Mouse (Mus musculus) CH12.LX (cell line): ENCODE results near the gene Mb. TPM values are rescaled to one million over a fixed set of nuclear protein-coding genes. Genes with fewer than 3 reads are reported as not detected.

Experiments
- DNase-seq: peaks from one replicate; pipeline ENCODE4 v3.0.0-alpha.2; 2013; ENCODE audit errors: extremely low read depth
- H3K27ac ChIP-seq: 2 replicates; pipeline ENCODE4 v1.5.1; 2012; ENCODE audit warnings: low read depth, mild to moderate bottlenecking, control low read depth, moderate library complexity; ENCODE audit not compliant: insufficient read depth
- H3K27me3 ChIP-seq: replicated peaks from 2 replicates; pipeline ENCODE3; 2012; ENCODE audit warnings: inconsistent platforms
- H3K36me3 ChIP-seq, 2 experiments: replicated peaks in 1 of 2; 2 replicates each; pipeline versions ENCODE3 to v1.6.1; 2012; ENCODE audit warnings: inconsistent platforms in 1 of 2, low read length in 1 of 2, mild to moderate bottlenecking in 1 of 2, mixed read lengths in 1 of 2, moderate library complexity in 1 of 2; ENCODE audit not compliant: control insufficient read depth in 1 of 2, insufficient read depth in 1 of 2
- H3K4me1 ChIP-seq, 2 experiments: 2 replicates each; pipeline ENCODE4 v1.6.1; 2012; ENCODE audit warnings: inconsistent platforms in 1 of 2, moderate library complexity in 1 of 2; ENCODE audit not compliant: insufficient read depth in 2 of 2, control insufficient read depth in 1 of 2
- H3K4me2 ChIP-seq: 2 replicates; pipeline ENCODE4 v1.6.1; 2012; ENCODE audit warnings: low read depth, mild to moderate bottlenecking, control low read depth; ENCODE audit not compliant: poor library complexity, insufficient read depth, severe bottlenecking
- H3K4me3 ChIP-seq, 3 experiments: fragments of 150-350 bp in 1 of 3; sonication (generic) in 1 of 3; replicated peaks in 1 of 3; 2 replicates each; pipeline versions ENCODE3 to v1.5.1; 2011 to 2012; ENCODE audit warnings: low read depth in 2 of 3, low read length in 2 of 3, mild to moderate bottlenecking in 2 of 3, moderate library complexity in 2 of 3, control low read depth in 1 of 3, improper control_type of control experiment in 1 of 3, inconsistent platforms in 1 of 3, mixed read lengths in 1 of 3; ENCODE audit not compliant: poor library complexity in 1 of 3
- H3K79me2 ChIP-seq: replicated peaks from 2 replicates; pipeline ENCODE4 v1.6.1; 2012; ENCODE audit warnings: mild to moderate bottlenecking, moderate library complexity; ENCODE audit not compliant: control insufficient read depth, poor library complexity, insufficient read depth, severe bottlenecking; ENCODE audit errors: extremely low read depth
- H3K9ac ChIP-seq: 2 replicates; pipeline ENCODE4 v1.6.1; 2012; ENCODE audit warnings: low read depth, mild to moderate bottlenecking, control low read depth, moderate library complexity; ENCODE audit not compliant: insufficient read depth
- H3K9me3 ChIP-seq: replicated peaks from 2 replicates; pipeline ENCODE3; 2012; ENCODE audit warnings: low read length, inconsistent platforms, mixed read lengths
- BHLHE40 ChIP-seq: IDR thresholded peaks from 2 replicates; pipeline ENCODE4 v1.6.1; 2011; ENCODE audit warnings: mild to moderate bottlenecking, low read depth, low read length, improper control_type of control experiment
- E2F4 ChIP-seq: IDR thresholded peaks from 2 replicates; pipeline ENCODE4 v1.6.1; 2011; ENCODE audit warnings: low read depth, low read length, improper control_type of control experiment; ENCODE audit not compliant: insufficient replicate concordance
- ETS1 ChIP-seq: conservative IDR thresholded peaks from 2 replicates; pipeline ENCODE4 v1.6.1; 2012; ENCODE audit warnings: low read depth, mild to moderate bottlenecking, inconsistent platforms, low read length, improper control_type of control experiment, moderate library complexity
- HCFC1 ChIP-seq: IDR thresholded peaks from 2 replicates; pipeline ENCODE4 v1.6.1; 2012; ENCODE audit warnings: low read depth, mild to moderate bottlenecking, inconsistent platforms, low read length, improper control_type of control experiment
- IRF4 ChIP-seq: IDR thresholded peaks from 2 replicates; pipeline ENCODE4 v1.6.1; 2014; ENCODE audit warnings: low read depth, mild to moderate bottlenecking, inconsistent platforms, low read length, improper control_type of control experiment
- JUN ChIP-seq: IDR thresholded peaks from 2 replicates; pipeline ENCODE4 v1.6.1; 2011; ENCODE audit warnings: low read depth, mild to moderate bottlenecking, low read length, improper control_type of control experiment, moderate library complexity; ENCODE audit not compliant: insufficient read depth
- KAT2A ChIP-seq: IDR thresholded peaks from 2 replicates; pipeline ENCODE4 v1.6.1; 2012; ENCODE audit warnings: low read length, improper control_type of control experiment, inconsistent platforms; ENCODE audit not compliant: insufficient replicate concordance
- MAX ChIP-seq: IDR thresholded peaks from 2 replicates; pipeline ENCODE4 v1.6.1; 2011; ENCODE audit warnings: low read length, improper control_type of control experiment
- MAZ ChIP-seq: IDR thresholded peaks from 2 replicates; pipeline ENCODE4 v1.6.1; 2012; ENCODE audit warnings: low read depth, mild to moderate bottlenecking, inconsistent platforms, low read length, improper control_type of control experiment, moderate library complexity
- MEF2A ChIP-seq: IDR thresholded peaks from 2 replicates; pipeline ENCODE4 v1.6.1; 2014; ENCODE audit warnings: low read depth, mild to moderate bottlenecking, inconsistent platforms, low read length, improper control_type of control experiment, borderline replicate concordance
- NELFE ChIP-seq: IDR thresholded peaks from 2 replicates; pipeline ENCODE4 v1.6.1; 2011; ENCODE audit warnings: low read depth, low read length, improper control_type of control experiment
- PAX5 ChIP-seq: IDR thresholded peaks from 2 replicates; pipeline ENCODE4 v1.6.1; 2012; ENCODE audit warnings: low read length, inconsistent platforms, mixed read lengths
- POLR2A ChIP-seq: IDR thresholded peaks from 2 replicates; pipeline ENCODE4 v1.6.1; 2011; ENCODE audit warnings: low read depth, mild to moderate bottlenecking, improper control_type of control experiment, low read length
- SIN3A ChIP-seq: IDR thresholded peaks from 2 replicates; pipeline ENCODE4 v1.6.1; 2012; ENCODE audit warnings: low read length, improper control_type of control experiment, inconsistent platforms
- TBP ChIP-seq: conservative IDR thresholded peaks from 2 replicates; pipeline ENCODE4 v1.6.1; 2011; ENCODE audit warnings: low read depth, low read length, improper control_type of control experiment
- TCF12 ChIP-seq: IDR thresholded peaks from 2 replicates; pipeline ENCODE4 v1.6.1; 2014; ENCODE audit warnings: low read depth, mild to moderate bottlenecking, inconsistent platforms, low read length, improper control_type of control experiment
- USF1 ChIP-seq: IDR thresholded peaks from 2 replicates; pipeline ENCODE4 v1.6.1; 2014; ENCODE audit warnings: low read depth, mild to moderate bottlenecking, inconsistent platforms, low read length, improper control_type of control experiment
- ZMIZ1 ChIP-seq: IDR thresholded peaks from 2 replicates; pipeline ENCODE4 v1.6.1; 2012; ENCODE audit warnings: low read depth, mild to moderate bottlenecking, inconsistent platforms, low read length, improper control_type of control experiment
- ZNF384 ChIP-seq: IDR thresholded peaks from 2 replicates; pipeline ENCODE4 v1.6.1; 2012; ENCODE audit warnings: low read depth, low read length, improper control_type of control experiment, inconsistent platforms
- dilution Hi-C: fragments of 300-500 bp; cut with MboI; formaldehyde crosslinking; loops from 2 replicates; pipeline ENCODE4 v1.14.3; 2020; ENCODE audit warnings: low sequenced_read_pairs; ENCODE audit not compliant: extremely low pct_unique_long_range_greater_than_20kb, extremely low pct_ligation_motif_present
- in situ Hi-C: fragments of 300-500 bp; cut with MboI; formaldehyde crosslinking; loops from 3 replicates; pipeline ENCODE4 v1.14.3; 2019; ENCODE audit warnings: low sequenced_read_pairs, low pct_ligation_motif_present, low pct_unique_long_range_greater_than_20kb, mixed read lengths
- polyA plus RNA-seq: library from polyadenylated mRNA; unstranded; fragments of >175 nt; gene quantifications from 2 replicates; pipeline ENCODE4 v1.2.1, GENCODE M21; 2012; ENCODE audit warnings: low read depth; ENCODE audit not compliant: insufficient read length
- total RNA-seq, 2 experiments: library from RNA; depleted of rRNA; stranded (reverse); fragments of 300-350 nt in 1 of 2; fragments of >200 nt in 1 of 2; gene quantifications; 2 replicates each; pipeline ENCODE4 v1.2.3; 2012 to 2014

Mb gene
- total and polyA plus RNA-seq, 3 experiments = not detected

DNA sequence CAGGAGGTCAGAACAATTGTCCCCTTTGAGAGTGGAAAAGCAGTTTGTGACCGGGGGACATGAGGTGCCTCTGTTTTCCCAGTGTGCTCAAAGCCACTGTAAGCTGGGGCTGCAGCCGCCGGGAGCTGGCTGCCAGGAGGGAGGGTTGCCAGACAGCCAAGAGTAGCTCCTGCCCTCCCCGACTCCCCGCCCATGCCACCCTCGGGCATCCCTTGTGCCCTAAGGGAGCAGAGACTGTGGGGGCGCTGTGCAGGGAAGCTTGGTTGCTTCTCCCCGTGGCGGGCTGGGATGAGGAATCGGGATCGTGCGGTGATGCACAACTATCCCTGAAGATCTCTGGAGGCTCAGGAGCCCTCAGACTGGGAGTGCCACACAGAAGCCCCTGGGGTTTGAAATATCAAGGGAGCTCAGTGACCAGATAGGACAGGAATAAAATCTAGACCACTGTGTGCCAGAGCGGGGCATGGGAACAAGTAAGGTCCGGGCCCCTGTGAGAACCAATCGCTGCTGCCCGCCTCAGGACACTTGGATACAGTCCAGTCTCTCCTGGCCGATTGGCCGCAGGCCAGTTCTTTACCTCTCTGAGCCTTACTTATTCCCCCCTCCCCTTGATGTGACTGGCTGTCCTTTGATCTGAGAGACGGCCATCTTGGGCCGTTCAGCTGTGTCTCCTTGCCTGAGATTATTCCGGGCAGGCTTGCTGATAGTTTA lies 51.4 kb downstream of the Mb start:
- Histone ChIP-seq H3K9ac (no peak overlapping the region), H3K4me3 (no peak overlapping the region)
- in situ Hi-C loops = loop anchor here (25.0 kb wide), 1 partner anchor 363 kb away; no protein-coding TSS in a partner anchor

GRCm38 (mm10) chr15:76998048-76998447 lies 52.4 kb downstream of the Mb start:
- no peak overlapping the region for H3K4me3 ChIP-seq

More for the DNA sequence above, 51.4 kb downstream of the Mb start:
- Histone ChIP-seq H3K9me3 (peaks cover 2% of the 10 kb centered on the region), H3K4me2 (no peak overlapping the region), H3K27me3 (peaks cover 71% of the 10 kb centered on the region), H3K4me1 (no peaks in the 10 kb centered on the region), H3K79me2 (no peaks in the 10 kb centered on the region), H3K27ac (no peak overlapping the region), H3K36me3 (no peaks in the 10 kb centered on the region)
- TF ChIP-seq SIN3A (no peak), MEF2A (no peak), BHLHE40 (no peak), E2F4 (no peak), KAT2A (no peak), HCFC1 (no peak), TCF12 (no peak), MAX (no peak), PAX5 (no peak), USF1 (no peak)
- dilution Hi-C loops = no loop called here
- DNase-seq = no peak

More at GRCm38 (mm10) chr15:76998048-76998447, 52.4 kb downstream of the Mb start:
- H3K27me3 ChIP-seq = peaks cover 71% of the 10 kb centered on the region
- H3K36me3 ChIP-seq = no peaks in the 10 kb centered on the region
- no peaks in the 10 kb centered on the region for H3K4me1 ChIP-seq
- no peaks in the 10 kb centered on the region for H3K79me2 ChIP-seq
- dilution Hi-C loops = no loop called here
- peaks cover 2% of the 10 kb centered on the region for H3K9me3 ChIP-seq
- DNase-seq = no peak
- no peak overlapping the region for H3K27ac ChIP-seq
- TF ChIP-seq BHLHE40 = no peak
- TF ChIP-seq MAX = no peak
- no peak for TF ChIP-seq ZNF384
- no peak for TF ChIP-seq ETS1
- no peak for TF ChIP-seq TBP
- TF ChIP-seq PAX5 = no peak
- TF ChIP-seq SIN3A = no peak
- TF ChIP-seq ZMIZ1 = no peak
- no peak for TF ChIP-seq MAZ
- no peak for TF ChIP-seq JUN
- TF ChIP-seq POLR2A = no peak
- no peak for TF ChIP-seq MEF2A
- TF ChIP-seq KAT2A = no peak
- TF ChIP-seq IRF4 = no peak
- TF ChIP-seq NELFE = no peak
- H3K9ac ChIP-seq = no peak overlapping the region
- in situ Hi-C loops = loop anchor here (25.0 kb wide), 1 partner anchor 364 kb away; no protein-coding TSS in a partner anchor
- H3K4me2 ChIP-seq = no peak overlapping the region
